Mouse (Mus musculus) liver, embryonic 14.5 days (tissue): ENCODE results near the gene Baz2b. TPM values are rescaled to one million over a fixed set of nuclear protein-coding genes. Genes with fewer than 3 reads are reported as not detected.

Source experiments
- ATAC-seq: fragments of 200-750 bp; cut with Nextera tagmentation; 2 replicates; pipeline ENCODE4 v1.8.0; 2017; ENCODE audit warnings: moderate number of reproducible peaks, mild to moderate bottlenecking, moderate library complexity; ENCODE audit not compliant: insufficient read depth
- DNase-seq, 3 experiments: peaks; one replicate each; pipeline ENCODE4 v3.0.0-alpha.2; 2012 to 2013; ENCODE audit warnings: low read depth in 3 of 3, low spot score in 3 of 3
- H3K27ac ChIP-seq: fragments of 300-500 bp; sonication (generic); 2 replicates; pipeline ENCODE4 v1.5.1; 2014; ENCODE audit warnings: moderate library complexity, mild to moderate bottlenecking, control low read depth, inconsistent platforms
- H3K27me3 ChIP-seq: fragments of 300-500 bp; sonication (generic); 2 replicates; pipeline ENCODE4 v1.6.1; 2014; ENCODE audit warnings: mild to moderate bottlenecking, low read length, moderate library complexity; ENCODE audit not compliant: control insufficient read depth, insufficient read depth
- H3K36me3 ChIP-seq: fragments of 300-500 bp; sonication (generic); replicated peaks from 2 replicates; pipeline ENCODE4 v1.6.1; 2014; ENCODE audit warnings: low read depth; ENCODE audit not compliant: control insufficient read depth, insufficient read depth
- H3K4me1 ChIP-seq, 2 experiments: fragments of 200-500 bp in 1 of 2; fragments of 300-500 bp in 1 of 2; sonication (generic) in 1 of 2; replicated peaks; 2 replicates each; pipeline ENCODE4 v1.6.1; 2012 to 2014; ENCODE audit warnings: antibody characterized with exemption in 1 of 2, inconsistent platforms in 1 of 2, low read length in 1 of 2; ENCODE audit not compliant: control insufficient read depth in 2 of 2, insufficient read depth in 2 of 2
- H3K4me2 ChIP-seq: fragments of 300-500 bp; sonication (generic); 2 replicates; pipeline ENCODE4 v1.6.1; 2014; ENCODE audit warnings: low read depth, mild to moderate bottlenecking, control low read depth, moderate library complexity
- H3K4me3 ChIP-seq, 2 experiments: fragments of 200-500 bp in 1 of 2; fragments of 300-500 bp in 1 of 2; sonication (generic) in 1 of 2; 2 replicates each; pipeline ENCODE4 v1.5.1; 2012 to 2014; ENCODE audit warnings: low read depth in 2 of 2, low read length in 2 of 2, mild to moderate bottlenecking in 2 of 2, control low read depth in 1 of 2, inconsistent platforms in 1 of 2, moderate library complexity in 1 of 2; ENCODE audit not compliant: insufficient read depth in 1 of 2
- H3K9ac ChIP-seq: fragments of 300-500 bp; sonication (generic); replicated peaks from 2 replicates; pipeline ENCODE4 v1.6.1; 2014; ENCODE audit warnings: mild to moderate bottlenecking, control low read depth, moderate library complexity
- H3K9me3 ChIP-seq: fragments of 300-500 bp; sonication (generic); 2 replicates; pipeline ENCODE4 v1.6.1; 2016; ENCODE audit warnings: low read length, mixed read lengths; ENCODE audit not compliant: control insufficient read depth
- CTCF ChIP-seq: IDR thresholded peaks from 2 replicates; pipeline ENCODE4 v1.5.1; 2016; ENCODE audit warnings: antibody characterized with exemption, low read depth, control low read depth
- EP300 ChIP-seq: IDR thresholded peaks from 2 replicates; pipeline ENCODE4 v1.6.1; 2016; ENCODE audit warnings: antibody characterized with exemption, low read depth
- WGBS: fragments of 180-500 bp; shearing (Covaris S2); extraction: QIAGEN DNeasy Blood & Tissue Kit; methylation state at CpG from one replicate; pipeline ENCODE4 v1.1.7; 2014; ENCODE audit not compliant: insufficient replicate concordance; 5-methylcytosine and 5-hydroxymethylcytosine counted together
- polyA plus RNA-seq, 2 experiments: library from polyadenylated mRNA; depleted of rRNA in 1 of 2; stranded (reverse) in 1 of 2; unstranded in 1 of 2; fragments of >200 nt; fragmentation: Nextera tagmentation in 1 of 2; extraction: Ambion mirVana in 1 of 2; gene quantifications; 2 replicates each; pipeline versions ENCODE4 v1.2.1 to v1.2.3; 2012 to 2014

Baz2b gene
- polyA plus RNA-seq, 2 experiments, result 9.1 to 11.0 TPM

- no peak for ATAC-seq
- 82% methylated on average over 4 of the region's 4 CpGs for WGBS
- no peak overlapping the region for H3K9ac ChIP-seq
- DNase-seq, result no peak
- peaks cover 0 to 15% of the 10 kb centered on the region in 2 experiments; a peak in 3 of 4 replicates for H3K4me1 ChIP-seq
- H3K36me3 ChIP-seq, result peaks cover 9% of the 10 kb centered on the region
- no peaks in the 10 kb centered on the region for H3K9me3 ChIP-seq
- no peaks in the 10 kb centered on the region for H3K27me3 ChIP-seq
- H3K4me2 ChIP-seq, result no peak overlapping the region
- TF ChIP-seq EP300 (no peak), CTCF (no peak)
- H3K27ac ChIP-seq, result no peak overlapping the region
- no peak overlapping the region for H3K4me3 ChIP-seq
Observed at GRCm38 (mm10) chr2:60203733-60204132, 5.9 kb downstream of the Baz2b start.

GRCm38 (mm10) chr2:60202900-60203530 is 6.6 kb downstream of the Baz2b start:
- H3K27ac ChIP-seq, result no peak overlapping the region
- WGBS, result 42% methylated on average over 8 of the region's 8 CpGs

GRCm38 (mm10) chr2:60200667-60201066 is 9.0 kb downstream of the Baz2b start:
- WGBS, result 60% methylated on average over 8 of the region's 8 CpGs
- DNase-seq, result no peak
- no peaks in the 10 kb centered on the region for H3K27me3 ChIP-seq
- H3K4me1 ChIP-seq, result peaks cover 0 to 10% of the 10 kb centered on the region in 2 experiments; a peak in 2 of 4 replicates
- TF ChIP-seq CTCF (peak; percentile 90), EP300 (no peak)
- H3K9ac ChIP-seq, result no peak overlapping the region
- ATAC-seq, result 0 out of 2 replicates have a peak, but pooled peaks have one; percentile 45
- no peak overlapping the region for H3K4me2 ChIP-seq
- H3K4me3 ChIP-seq, result no peak overlapping the region
- no peaks in the 10 kb centered on the region for H3K9me3 ChIP-seq
- H3K36me3 ChIP-seq, result peaks cover 5% of the 10 kb centered on the region
- H3K27ac ChIP-seq, result no peak overlapping the region

More at GRCm38 (mm10) chr2:60202900-60203530, 6.6 kb downstream of the Baz2b start:
- H3K27me3 ChIP-seq, result no peaks in the 10 kb centered on the region
- no peak overlapping the region for H3K9ac ChIP-seq
- no peak for TF ChIP-seq CTCF
- TF ChIP-seq EP300, result no peak
- H3K9me3 ChIP-seq, result no peaks in the 10 kb centered on the region
- DNase-seq, result no peak
- no peak for ATAC-seq
- no peak overlapping the region for H3K4me3 ChIP-seq
- H3K36me3 ChIP-seq, result peaks cover 9% of the 10 kb centered on the region
- peaks cover 0 to 13% of the 10 kb centered on the region in 2 experiments; a peak in 2 of 4 replicates for H3K4me1 ChIP-seq
- H3K4me2 ChIP-seq, result no peak overlapping the region

- Histone ChIP-seq H3K9me3 (no peaks in the 10 kb centered on the region), H3K36me3 (peaks cover 4% of the 10 kb centered on the region), H3K27me3 (no peaks in the 10 kb centered on the region), H3K4me2 (no peak overlapping the region), H3K4me1 (peaks cover 0 to 10% of the 10 kb centered on the region in 2 experiments; a peak in 2 of 4 replicates), H3K4me3 (no peak overlapping the region), H3K9ac (no peak overlapping the region), H3K27ac (no peak overlapping the region)
- WGBS, result 85% methylated on average over 5 of the region's 5 CpGs
- no peak for TF ChIP-seq EP300
- no peak for TF ChIP-seq CTCF
- ATAC-seq (no peak), DNase-seq (no peak)
Observed at GRCm38 (mm10) chr2:60200051-60200562, 9.5 kb downstream of the Baz2b start.

GRCm38 (mm10) chr2:60196841-60197240 is 12.8 kb downstream of the Baz2b start:
- H3K9me3 ChIP-seq, result no peaks in the 10 kb centered on the region
- no peak overlapping the region for H3K4me3 ChIP-seq
- no peak for ATAC-seq
- no peak for TF ChIP-seq EP300
- TF ChIP-seq CTCF, result no peak
- DNase-seq, result no peak
- no peak overlapping the region for H3K9ac ChIP-seq
- 0 out of 4 replicates have a peak, but pooled peaks cover 0 to 2% of the 10 kb centered on the region in 2 experiments for H3K4me1 ChIP-seq
- H3K27ac ChIP-seq, result no peak overlapping the region
- WGBS, result 63% methylated on average over 1 of the region's 1 CpGs
- H3K27me3 ChIP-seq, result no peaks in the 10 kb centered on the region
- H3K36me3 ChIP-seq, result no peaks in the 10 kb centered on the region
- no peak overlapping the region for H3K4me2 ChIP-seq
